Mouse (Mus musculus): ENCODE measurements around the gene Lrrc18. TPM values are rescaled to one million over a fixed set of nuclear protein-coding genes. Genes with fewer than 3 reads are reported as not detected.

Gene Lrrc18
- total RNA-seq (2023), result not detected

DNA sequence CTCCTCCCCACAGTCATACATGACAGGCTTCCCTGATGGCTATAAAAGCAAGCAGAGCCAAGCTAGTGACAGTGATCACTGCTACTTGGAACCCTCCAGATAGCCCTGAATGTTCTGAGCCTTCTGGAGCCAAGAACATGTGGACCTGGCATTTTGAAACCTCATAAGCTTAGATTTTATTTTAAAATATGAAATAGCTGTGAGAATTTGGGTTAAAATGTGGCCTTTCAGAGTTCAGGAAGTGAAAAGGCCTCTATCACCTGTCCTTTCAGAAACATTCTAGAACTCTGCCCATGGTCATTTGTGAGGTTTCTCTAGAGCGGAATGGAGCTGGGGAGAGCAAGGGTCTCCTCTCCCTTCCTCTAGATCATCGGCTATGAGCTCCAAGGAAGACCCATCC lies at the start of gene Lrrc18:
Gene Lrrc18, plus strand, starts transcription at position 301 of the 400 bp plus-strand sequence.

Other genes starting within 250 kb of the Lrrc18 start
- 1 to 10 TPM; 3.3 to 5.6 TPM for gene Tmem273, start 205.4 kb upstream of the Lrrc18 start, total RNA-seq (2023)
- gene Fam170b, start 157.4 kb upstream of the Lrrc18 start, total RNA-seq (2023), result not detected
- gene Vstm4, start 134.6 kb upstream of the Lrrc18 start, total RNA-seq (2023), result under 1 TPM in 1 of 2 experiments, not detected in 1; 0.16 TPM
- 100 to 1,000 TPM; 148 to 149 TPM for gene Wdfy4, start 194.1 kb downstream of the Lrrc18 start, total RNA-seq (2023)
- gene Arhgap22, start 222.6 kb downstream of the Lrrc18 start, total RNA-seq (2023), result 1 to 10 TPM in 1 of 2 experiments, under 1 TPM in 1; 0.60 to 1.1 TPM

Measured in neutrophil, adult 59 days (primary cell).